Mouse (Mus musculus) monocyte, adult 5-6 weeks (primary cell): ENCODE measurements around the gene Miox. TPM values are rescaled to one million over a fixed set of nuclear protein-coding genes. Genes with fewer than 3 reads are reported as not detected.

ENCODE experiments used
- ATAC-seq: fragments of 153-309, 156-312 bp; replicated peaks from 2 replicates; pipeline ENCODE4 v1.8.0; 2017; ENCODE audit warnings: mild to moderate bottlenecking; ENCODE audit not compliant: low TSS enrichment, insufficient number of reproducible peaks, severe bottlenecking, poor library complexity, low FRiP score
- total RNA-seq: library from RNA; stranded (forward); fragments of 200-1000, 200-491, 200-594 nt; gene quantifications from 3 replicates; pipeline ENCODE4 v1.2.3, GENCODE M21; 2017

Gene Miox
- total RNA-seq, 1 experiment from 2014 or later: not detected

DNA sequence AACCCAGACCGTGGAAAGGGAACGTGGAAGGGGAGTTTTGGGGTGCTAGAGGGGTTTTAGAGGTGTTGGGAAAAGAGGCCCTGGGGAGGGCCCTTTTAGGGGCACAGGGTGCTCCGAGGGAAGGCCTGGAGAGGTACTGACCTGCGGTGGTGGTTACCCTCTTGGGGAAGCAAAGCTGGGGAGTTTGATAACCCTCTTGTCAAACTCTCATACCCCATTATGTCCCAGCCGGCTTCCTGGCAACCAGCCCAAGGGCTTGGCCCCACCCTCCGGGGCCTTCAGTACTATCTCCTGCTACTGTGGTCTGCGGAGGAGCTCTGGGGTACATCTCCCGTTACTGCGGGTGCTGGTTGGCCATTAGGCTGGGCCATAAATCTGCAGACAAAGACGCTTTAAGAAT lies 45.2 kb downstream of the Miox start:
- ATAC-seq: no peak

- no peak for ATAC-seq
Measured at GRCm38 (mm10) chr15:89384617-89385016, 50.4 kb downstream of the Miox start, which contains the start of gene Klhdc7b. Klhdc7b (plus strand) TSS chr15:89384917.

Other genes starting within 250 kb of the Miox start
- 13.1 to 23.8 TPM (median 16.3 TPM) in 3 replicates for gene Selenoo, start 245.3 kb upstream of the Miox start, total RNA-seq
- 11.0 to 27.3 TPM (median 26.4 TPM) in 3 replicates for gene Tubgcp6, start 211.3 kb upstream of the Miox start, total RNA-seq
- 19.4 to 24.3 TPM (median 20.6 TPM) in 3 replicates for gene Hdac10, start 205.7 kb upstream of the Miox start, total RNA-seq
- gene Mapk12, start 193.7 kb upstream of the Miox start, total RNA-seq: 0.39 to 5.8 TPM (median 3.7 TPM) in 3 replicates
- 4.5 to 6.6 TPM (median 4.6 TPM) in 3 replicates for gene Mapk11, start 184.8 kb upstream of the Miox start, total RNA-seq
- gene Plxnb2, start 153.6 kb upstream of the Miox start, total RNA-seq: 145 to 153 TPM (median 153 TPM) in 3 replicates
- 2.1 to 3.1 TPM (median 2.7 TPM) in 3 replicates for gene Dennd6b, start 137.9 kb upstream of the Miox start, total RNA-seq
- gene Ppp6r2, start 122.8 kb upstream of the Miox start, total RNA-seq: 16.8 to 32.5 TPM (median 19.4 TPM) in 3 replicates
- gene Sbf1, start 19.1 kb upstream of the Miox start, total RNA-seq: 86.3 to 141 TPM (median 130 TPM) in 3 replicates
- gene Adm2, start 11.7 kb upstream of the Miox start, total RNA-seq: not detected in 3 replicates
- 9.0 to 27.2 TPM (median 20.9 TPM) in 3 replicates for gene Lmf2, start 21.3 kb downstream of the Miox start, total RNA-seq
- gene Ncaph2, start 21.3 kb downstream of the Miox start, total RNA-seq: 71.4 to 99.9 TPM (median 80.6 TPM) in 3 replicates
- 5.4 to 9.4 TPM (median 6.3 TPM) in 3 replicates for gene Sco2, start 39.4 kb downstream of the Miox start, total RNA-seq
- gene Tymp, start 42.6 kb downstream of the Miox start, total RNA-seq: 0.57 TPM in 1 of 3 replicates, not detected in the others
- not detected in 3 replicates for gene Odf3b, start 44.9 kb downstream of the Miox start, total RNA-seq
- gene Klhdc7b, start 50.5 kb downstream of the Miox start, total RNA-seq: not detected in 3 replicates
- not detected in 3 replicates for gene Syce3, start 76.1 kb downstream of the Miox start, total RNA-seq
- gene Cpt1b, start 91.5 kb downstream of the Miox start, total RNA-seq: 0.75 to 8.6 TPM (median 1.8 TPM) in 3 replicates
- gene C730034F03Rik, start 95.2 kb downstream of the Miox start, total RNA-seq: 9.7 to 24.4 TPM (median 15.7 TPM) in 3 replicates
- gene Gm44502, start 95.3 kb downstream of the Miox start, total RNA-seq: 0.76 to 1.2 TPM in 2 of 3 replicates, not detected in the other
- 95.3 to 120 TPM (median 95.5 TPM) in 3 replicates for gene Chkb, start 95.5 kb downstream of the Miox start, total RNA-seq
- not detected in 3 replicates for gene Mapk8ip2, start 119.5 kb downstream of the Miox start, total RNA-seq
- gene Arsa, start 143.0 kb downstream of the Miox start, total RNA-seq: 11.2 to 12.6 TPM (median 11.7 TPM) in 3 replicates
- gene Shank3, start 165.2 kb downstream of the Miox start, total RNA-seq: not detected in 3 replicates
- gene Acr, start 233.9 kb downstream of the Miox start, total RNA-seq: 0.85 TPM in 1 of 3 replicates, not detected in the others